Mouse (Mus musculus): Measurements from ENCODE around the gene Pax8. TPM values are rescaled to one million over a fixed set of nuclear protein-coding genes. Genes with fewer than 3 reads are reported as not detected.

Gene Pax8
- polyA plus RNA-seq, 1 experiment, result 3.6 TPM

GRCm38 (mm10) chr2:24474514-24475378, 653 bp downstream of the Pax8 start:
- Histone ChIP-seq H3K4me3 (replicated peaks; ENCODE audit: insufficient read depth, low read depth, low read length) (no peak overlapping the region), H3K27ac (ENCODE audit: insufficient read depth, low read length) (no peak overlapping the region), H3K27me3 (ENCODE audit: control insufficient read depth, insufficient read depth, low read length) (peaks cover 3% of the 10 kb centered on the region; the same call in 1 of the 2 replicates), H3K4me1 (ENCODE audit: control insufficient read depth, insufficient read depth, low read length) (no peaks in the 10 kb centered on the region)
- 46% methylated on average over 29 of the region's 29 CpGs for WGBS
- no peak for DNase-seq
- TF ChIP-seq POLR2A (IDR thresholded peaks at IDR 0.05; ENCODE audit: borderline replicate concordance, insufficient read depth, low read length) (no peak), CTCF (IDR thresholded peaks at IDR 0.05; ENCODE audit: borderline replicate concordance, insufficient read depth, low read depth, low read length) (no peak)

DNA sequence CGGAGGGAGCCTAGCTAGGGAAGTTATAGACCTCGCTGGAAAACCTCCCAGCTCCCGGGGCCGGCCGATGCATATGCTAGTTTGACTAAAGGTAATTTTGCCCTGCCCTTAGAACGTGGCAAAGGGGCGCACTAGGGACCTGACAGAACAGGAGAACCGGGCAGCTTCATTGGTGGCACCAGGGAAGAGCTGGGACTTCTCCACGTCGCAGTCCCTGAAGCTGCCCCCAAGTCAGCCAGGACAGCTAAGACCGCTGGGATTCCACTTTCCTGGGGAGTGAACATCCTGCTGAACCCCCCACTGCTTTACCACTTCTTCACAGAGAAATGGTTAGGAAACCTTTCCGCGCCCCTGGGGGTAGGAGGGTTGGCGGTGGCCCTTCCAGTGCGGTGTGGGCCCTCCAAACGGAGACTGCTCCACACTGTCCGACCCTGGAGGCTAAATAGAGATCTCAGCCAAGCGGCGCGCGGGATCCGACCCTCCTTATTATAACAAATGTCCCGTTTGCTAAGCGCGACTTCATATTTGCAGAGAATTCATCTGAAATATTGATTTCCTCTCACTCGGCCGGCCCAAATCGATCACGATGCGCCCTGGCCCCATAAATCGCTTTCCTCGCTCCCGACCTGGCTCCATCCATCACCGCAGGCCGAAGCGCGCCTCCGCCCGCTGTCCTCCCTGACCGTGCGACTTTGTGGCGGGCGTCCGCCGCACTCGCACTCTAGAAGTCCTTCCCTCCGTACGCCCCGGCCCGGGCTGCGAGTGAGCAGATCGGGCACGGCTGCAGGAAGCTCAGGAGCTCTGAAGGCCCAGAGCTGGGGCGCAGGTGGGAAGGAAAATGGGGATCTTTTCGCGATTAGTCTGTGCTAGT, 1.5 kb downstream of the Pax8 start:
- 2% methylated on average over 56 of the region's 56 CpGs for WGBS
- no peak overlapping the region for H3K4me3 ChIP-seq (replicated peaks; ENCODE audit: insufficient read depth, low read depth, low read length)

DNA sequence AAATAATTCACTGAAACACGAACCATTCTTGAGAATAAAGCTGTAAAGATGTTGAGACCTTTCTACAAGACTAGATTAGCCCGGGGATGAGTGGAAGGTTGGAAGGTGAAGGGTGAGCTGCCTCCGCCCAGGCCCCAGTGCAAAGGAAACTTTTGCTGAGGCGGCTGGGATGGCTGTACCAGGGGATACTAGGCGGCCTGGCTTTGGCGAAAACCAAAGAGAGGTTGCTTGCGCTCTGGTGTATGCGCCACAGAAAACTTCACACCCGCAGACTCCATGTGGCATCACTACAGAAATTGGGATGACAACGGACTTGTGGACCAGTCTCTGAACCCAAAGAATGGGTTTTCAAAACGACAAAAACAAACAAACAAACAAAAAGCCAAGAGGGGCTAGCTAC, 2.7 kb downstream of the Pax8 start:
- H3K4me1 ChIP-seq (ENCODE audit: control insufficient read depth, insufficient read depth, low read length), result no peaks in the 10 kb centered on the region
- no peak overlapping the region for H3K4me3 ChIP-seq (replicated peaks; ENCODE audit: insufficient read depth, low read depth, low read length)
- 16% methylated on average over 11 of the region's 11 CpGs for WGBS
- peaks cover 3% of the 10 kb centered on the region; the same call in 1 of the 2 replicates for H3K27me3 ChIP-seq (ENCODE audit: control insufficient read depth, insufficient read depth, low read length)
- DNase-seq, result no peak
- TF ChIP-seq CTCF (IDR thresholded peaks at IDR 0.05; ENCODE audit: borderline replicate concordance, insufficient read depth, low read depth, low read length) (no peak), POLR2A (IDR thresholded peaks at IDR 0.05; ENCODE audit: borderline replicate concordance, insufficient read depth, low read length) (no peak)
- no peak overlapping the region for H3K27ac ChIP-seq (ENCODE audit: insufficient read depth, low read length)

More for the DNA sequence above, 1.5 kb downstream of the Pax8 start:
- TF ChIP-seq CTCF (IDR thresholded peaks at IDR 0.05; ENCODE audit: borderline replicate concordance, insufficient read depth, low read depth, low read length) (no peak), POLR2A (IDR thresholded peaks at IDR 0.05; ENCODE audit: borderline replicate concordance, insufficient read depth, low read length) (no peak)
- peaks cover 3% of the 10 kb centered on the region; the same call in 1 of the 2 replicates for H3K27me3 ChIP-seq (ENCODE audit: control insufficient read depth, insufficient read depth, low read length)
- H3K27ac ChIP-seq (ENCODE audit: insufficient read depth, low read length), result no peak overlapping the region
- no peaks in the 10 kb centered on the region for H3K4me1 ChIP-seq (ENCODE audit: control insufficient read depth, insufficient read depth, low read length)
- DNase-seq, result no peak

DNA sequence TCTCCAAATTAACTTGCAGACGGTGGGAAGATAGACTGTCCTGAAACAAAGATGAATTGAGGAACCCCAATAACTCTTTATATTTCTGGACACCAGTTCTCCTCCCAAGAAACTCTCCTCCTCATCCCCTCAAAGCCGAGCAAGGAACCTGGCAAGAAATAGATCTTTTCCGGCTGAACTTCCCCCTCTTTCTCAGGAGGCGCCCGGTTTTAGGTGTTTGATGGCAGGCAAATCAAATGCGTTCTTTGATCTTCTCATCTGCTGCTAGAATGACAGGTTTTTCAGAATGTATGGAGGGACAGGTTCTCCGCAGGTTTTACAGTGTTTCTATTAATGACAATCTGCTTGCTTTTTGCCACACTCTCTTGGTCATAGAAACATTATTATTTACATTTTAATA, 3.3 kb downstream of the Pax8 start:
- WGBS, result 27% methylated on average over 7 of the region's 7 CpGs

DNA sequence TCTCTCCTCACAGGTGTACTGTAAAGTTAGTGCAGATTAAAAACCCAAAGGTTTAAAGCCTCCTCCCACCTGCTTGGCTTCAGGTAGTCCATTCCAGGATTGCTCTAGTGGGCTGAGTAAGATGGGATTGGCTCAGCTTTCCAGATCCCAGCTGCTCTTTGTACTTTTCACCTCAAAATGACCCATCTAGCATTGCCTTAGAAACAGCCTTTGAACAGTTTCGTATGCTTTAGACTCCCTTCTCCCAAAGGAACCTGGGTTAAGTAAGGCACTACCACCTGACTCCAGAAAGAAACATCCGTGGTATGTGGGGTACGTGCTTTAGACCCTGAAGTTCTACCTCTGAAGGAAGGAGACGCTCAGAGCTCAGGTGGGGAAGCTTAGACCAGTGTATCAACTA, 6.3 kb downstream of the Pax8 start:
- 80% methylated on average over 4 of the region's 4 CpGs for WGBS
- Histone ChIP-seq H3K27me3 (ENCODE audit: control insufficient read depth, insufficient read depth, low read length) (peaks cover 3% of the 10 kb centered on the region; the same call in 1 of the 2 replicates), H3K27ac (ENCODE audit: insufficient read depth, low read length) (no peak overlapping the region), H3K4me1 (ENCODE audit: control insufficient read depth, insufficient read depth, low read length) (no peaks in the 10 kb centered on the region), H3K4me3 (replicated peaks; ENCODE audit: insufficient read depth, low read depth, low read length) (no peak overlapping the region)
- no peak for DNase-seq
- TF ChIP-seq CTCF (IDR thresholded peaks at IDR 0.05; ENCODE audit: borderline replicate concordance, insufficient read depth, low read depth, low read length) (no peak), POLR2A (IDR thresholded peaks at IDR 0.05; ENCODE audit: borderline replicate concordance, insufficient read depth, low read length) (no peak)

More for the DNA sequence above, 3.3 kb downstream of the Pax8 start:
- Histone ChIP-seq H3K27ac (ENCODE audit: insufficient read depth, low read length) (no peak overlapping the region), H3K4me1 (ENCODE audit: control insufficient read depth, insufficient read depth, low read length) (no peaks in the 10 kb centered on the region), H3K4me3 (replicated peaks; ENCODE audit: insufficient read depth, low read depth, low read length) (no peak overlapping the region), H3K27me3 (ENCODE audit: control insufficient read depth, insufficient read depth, low read length) (peaks cover 3% of the 10 kb centered on the region; the same call in 1 of the 2 replicates)
- no peak for DNase-seq
- TF ChIP-seq CTCF (IDR thresholded peaks at IDR 0.05; ENCODE audit: borderline replicate concordance, insufficient read depth, low read depth, low read length) (no peak), POLR2A (IDR thresholded peaks at IDR 0.05; ENCODE audit: borderline replicate concordance, insufficient read depth, low read length) (no peak)

- H3K27ac ChIP-seq (ENCODE audit: insufficient read depth, low read length), result no peak overlapping the region
- peaks cover 3% of the 10 kb centered on the region; the same call in 1 of the 2 replicates for H3K27me3 ChIP-seq (ENCODE audit: control insufficient read depth, insufficient read depth, low read length)
- no peaks in the 10 kb centered on the region for H3K4me1 ChIP-seq (ENCODE audit: control insufficient read depth, insufficient read depth, low read length)
- no peak for DNase-seq
- H3K4me3 ChIP-seq (replicated peaks; ENCODE audit: insufficient read depth, low read depth, low read length), result no peak overlapping the region
- TF ChIP-seq POLR2A (IDR thresholded peaks at IDR 0.05; ENCODE audit: borderline replicate concordance, insufficient read depth, low read length), result no peak
- 78% methylated on average over 1 of the region's 1 CpGs for WGBS
Measured at GRCm38 (mm10) chr2:24468430-24468829, 7.0 kb downstream of the Pax8 start.

- no peak overlapping the region for H3K4me3 ChIP-seq (replicated peaks; ENCODE audit: insufficient read depth, low read depth, low read length)
- no peak for TF ChIP-seq POLR2A (IDR thresholded peaks at IDR 0.05; ENCODE audit: borderline replicate concordance, insufficient read depth, low read length)
- TF ChIP-seq CTCF (IDR thresholded peaks at IDR 0.05; ENCODE audit: borderline replicate concordance, insufficient read depth, low read depth, low read length), result no peak
- H3K27me3 ChIP-seq (ENCODE audit: control insufficient read depth, insufficient read depth, low read length), result no peaks in the 10 kb centered on the region; the same call in 1 of the 2 replicates
- H3K27ac ChIP-seq (ENCODE audit: insufficient read depth, low read length), result no peak overlapping the region
- no peaks in the 10 kb centered on the region for H3K4me1 ChIP-seq (ENCODE audit: control insufficient read depth, insufficient read depth, low read length)
- no peak for DNase-seq
- 14% methylated on average over 1 of the region's 1 CpGs for WGBS
Measured at GRCm38 (mm10) chr2:24467156-24467555, 8.2 kb downstream of the Pax8 start.

All from cerebellum, adult 2 months (tissue).